Mouse (Mus musculus) large intestine, adult 2 months (tissue): ENCODE measurements around the gene Znfx1. TPM values are rescaled to one million over a fixed set of nuclear protein-coding genes. Genes with fewer than 3 reads are reported as not detected.

Experiments used
- DNase-seq: peaks from one replicate; pipeline ENCODE4 v3.0.0-alpha.2; 2012; ENCODE audit warnings: low read depth, low spot score
- WGBS: fragments of 180-500 bp; shearing (Covaris S2); methylation state at CpG from one replicate; pipeline ENCODE4 v1.1.7; 2018; 5-methylcytosine and 5-hydroxymethylcytosine counted together
- polyA plus RNA-seq: library from polyadenylated mRNA; depleted of rRNA; stranded (reverse); fragments of >200 nt; gene quantifications from 2 replicates; pipeline ENCODE4 v1.2.3, GENCODE M21; 2012; rRNA removed

The Znfx1 gene
- 28.5 and 40.7 TPM in 2 replicates for polyA plus RNA-seq

DNA sequence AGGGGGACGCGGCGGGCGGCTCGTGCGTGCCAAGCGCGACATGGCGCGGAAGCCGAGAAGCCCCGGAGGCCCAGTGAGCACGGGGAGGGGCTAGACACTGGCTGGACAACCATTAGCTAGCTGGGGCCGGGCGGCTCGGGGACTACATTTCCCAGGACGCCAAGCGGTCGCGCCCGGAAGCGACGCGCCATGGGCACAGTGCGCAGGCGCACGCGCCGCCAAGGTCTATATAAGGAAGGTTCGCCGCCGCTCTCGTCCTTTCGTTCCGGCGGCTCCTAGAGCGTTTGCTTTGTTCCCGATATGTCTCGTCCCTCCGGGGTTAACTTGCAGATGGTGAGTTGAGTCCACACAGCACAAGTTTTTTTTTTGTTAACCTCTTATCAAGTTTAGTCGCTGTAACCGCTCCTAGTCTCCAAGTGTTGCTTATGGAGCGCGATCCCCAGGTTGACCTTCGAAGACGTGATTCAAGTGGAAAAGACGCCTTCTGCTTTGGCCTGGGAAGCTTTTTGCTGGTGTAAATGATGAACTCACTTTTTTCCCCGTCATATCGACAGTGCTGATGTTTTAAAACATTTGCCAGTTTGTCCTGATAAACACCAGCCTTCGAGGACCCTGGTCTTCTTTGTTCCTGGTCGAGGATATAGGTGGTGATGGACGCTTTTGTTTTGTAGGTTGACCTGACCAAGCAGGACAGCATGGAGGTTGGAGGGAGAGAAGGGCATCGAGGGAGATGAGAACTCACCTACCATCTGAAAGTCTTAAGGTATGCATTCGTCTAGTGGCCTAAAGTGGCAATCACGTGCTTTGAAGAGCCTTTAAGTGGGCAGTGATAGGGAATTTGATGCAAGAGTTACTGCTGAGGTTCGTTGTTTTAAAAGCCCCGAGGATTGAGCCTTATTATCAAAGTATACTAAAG is at the start of gene Znfx1:
TSS of gene Znfx1 (minus strand) at position 51 of the 916 bp plus-strand sequence.
- DNase-seq: no peak
- WGBS: under 1% methylated on average over 57 of the region's 57 CpGs

DNA sequence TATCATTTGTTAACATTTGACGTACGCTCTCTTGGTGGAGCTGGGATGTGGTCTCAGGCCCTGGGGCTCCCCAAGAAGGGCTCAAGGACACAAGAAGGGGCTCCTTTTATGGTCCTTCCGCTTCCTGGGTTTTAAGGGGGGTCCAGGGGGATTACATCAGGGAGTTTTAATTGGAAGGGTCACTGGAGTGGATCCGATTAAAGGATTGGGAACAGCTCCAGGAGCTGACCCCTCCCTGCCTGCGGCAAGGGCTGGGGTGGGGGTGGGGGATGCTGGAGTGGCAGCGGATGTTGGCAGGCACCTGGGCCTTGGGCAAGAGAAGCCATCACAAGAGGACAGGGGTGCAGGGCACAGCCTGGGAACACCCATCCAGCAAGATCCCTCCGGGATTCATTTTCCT is 49.4 kb upstream of the Znfx1 start:
- DNase-seq: no peak
- WGBS: 57% methylated on average over 7 of the region's 7 CpGs

DNA sequence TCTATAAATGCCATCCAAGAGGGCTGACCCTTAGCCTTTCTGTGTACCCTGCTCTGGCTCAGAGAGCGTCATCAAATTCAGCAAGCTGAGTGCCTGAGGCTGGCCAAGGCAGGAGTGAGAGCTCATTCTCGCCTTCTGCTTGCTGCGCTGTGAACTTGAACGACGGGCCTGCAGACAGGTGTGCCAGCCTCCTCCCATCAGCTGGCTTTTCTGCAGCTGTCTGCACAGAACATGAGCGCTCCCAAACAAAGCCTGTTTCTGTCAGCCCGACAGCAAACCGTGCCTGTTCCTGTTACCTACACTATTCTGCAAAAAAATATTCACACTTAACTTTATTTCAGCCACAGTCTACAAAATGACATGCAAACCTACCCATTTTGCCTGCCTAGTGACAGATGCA is 46.7 kb upstream of the Znfx1 start:
- no peak for DNase-seq

DNA sequence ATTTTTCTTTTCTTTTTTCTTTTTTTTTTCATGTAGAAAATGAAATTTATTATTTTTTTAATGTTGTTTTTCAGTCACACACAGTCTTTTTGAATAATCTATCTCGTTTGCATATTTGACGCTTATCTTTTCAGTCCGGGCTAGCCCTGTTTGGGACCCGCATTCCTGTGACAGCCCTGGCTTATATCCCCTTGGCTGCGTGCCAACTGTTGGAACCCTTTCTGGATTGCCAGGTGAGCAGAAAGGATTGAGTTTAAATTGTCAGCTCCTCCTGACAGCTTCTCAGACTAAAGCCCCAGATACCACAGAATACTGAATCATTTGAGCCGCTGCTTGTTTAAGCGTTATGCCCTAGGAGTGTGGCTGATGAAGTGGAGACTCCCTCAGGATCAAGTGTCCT is 40.7 kb upstream of the Znfx1 start:
- no peak for DNase-seq

More for the DNA sequence above, 46.7 kb upstream of the Znfx1 start:
- WGBS: 74% methylated on average over 8 of the region's 8 CpGs

DNA sequence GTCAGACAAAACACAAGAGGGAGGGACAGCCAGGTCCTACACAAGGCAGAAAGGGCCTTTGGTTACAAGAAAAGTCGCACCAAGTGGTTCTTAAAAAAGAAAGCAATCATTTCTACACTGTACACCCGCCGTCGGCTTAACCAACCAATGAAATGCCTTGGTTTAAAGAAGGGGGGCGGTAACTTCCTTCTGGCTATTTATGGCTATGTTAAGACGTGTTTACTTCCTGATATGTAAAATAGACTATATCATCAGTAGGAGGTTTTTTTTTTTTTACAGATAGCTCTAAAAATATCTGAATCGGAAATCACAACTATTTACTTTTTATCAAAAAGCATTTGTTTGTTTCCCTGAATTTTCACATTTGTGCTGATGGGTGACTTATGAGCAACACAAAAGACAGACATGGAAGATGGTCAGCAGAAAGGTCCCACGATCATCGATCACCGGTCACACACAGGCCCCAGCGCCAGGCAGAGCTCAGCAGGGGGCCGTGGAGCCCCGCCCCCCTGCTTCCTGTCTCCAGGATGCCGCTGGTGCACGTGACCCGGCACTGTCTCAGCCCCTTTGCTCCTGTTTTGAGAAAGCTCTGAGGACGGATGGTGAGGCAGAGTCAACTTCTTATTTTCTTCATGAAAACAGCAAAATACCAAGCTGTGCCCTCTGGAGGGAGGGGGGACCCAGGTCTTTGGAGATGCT is 39.1 kb upstream of the Znfx1 start:
- no peak for DNase-seq
- WGBS: 54% methylated on average over 17 of the region's 17 CpGs

More for the DNA sequence above, 40.7 kb upstream of the Znfx1 start:
- 45% methylated on average over 7 of the region's 7 CpGs for WGBS

DNA sequence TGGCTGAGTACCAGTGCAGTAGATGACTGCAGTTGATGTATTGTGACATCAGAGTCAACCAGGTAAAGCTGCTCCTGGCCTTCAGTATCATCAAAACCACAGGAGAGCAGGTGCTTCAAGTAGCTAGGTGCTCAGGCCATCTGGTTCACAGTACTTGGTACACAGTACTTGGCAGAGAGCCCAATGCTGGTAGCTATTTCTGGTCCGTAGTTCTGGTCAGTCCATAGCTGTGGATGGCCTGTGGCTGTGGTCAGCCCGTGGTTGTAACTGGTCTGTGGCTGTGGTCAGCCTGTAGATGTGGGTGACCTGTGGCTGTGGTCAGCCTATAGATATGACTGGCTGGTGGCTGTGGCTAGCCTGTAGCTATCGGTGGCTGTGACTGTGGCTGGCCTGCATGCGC is 31.9 kb upstream of the Znfx1 start:
- WGBS: 71% methylated on average over 4 of the region's 4 CpGs
- DNase-seq: no peak

DNA sequence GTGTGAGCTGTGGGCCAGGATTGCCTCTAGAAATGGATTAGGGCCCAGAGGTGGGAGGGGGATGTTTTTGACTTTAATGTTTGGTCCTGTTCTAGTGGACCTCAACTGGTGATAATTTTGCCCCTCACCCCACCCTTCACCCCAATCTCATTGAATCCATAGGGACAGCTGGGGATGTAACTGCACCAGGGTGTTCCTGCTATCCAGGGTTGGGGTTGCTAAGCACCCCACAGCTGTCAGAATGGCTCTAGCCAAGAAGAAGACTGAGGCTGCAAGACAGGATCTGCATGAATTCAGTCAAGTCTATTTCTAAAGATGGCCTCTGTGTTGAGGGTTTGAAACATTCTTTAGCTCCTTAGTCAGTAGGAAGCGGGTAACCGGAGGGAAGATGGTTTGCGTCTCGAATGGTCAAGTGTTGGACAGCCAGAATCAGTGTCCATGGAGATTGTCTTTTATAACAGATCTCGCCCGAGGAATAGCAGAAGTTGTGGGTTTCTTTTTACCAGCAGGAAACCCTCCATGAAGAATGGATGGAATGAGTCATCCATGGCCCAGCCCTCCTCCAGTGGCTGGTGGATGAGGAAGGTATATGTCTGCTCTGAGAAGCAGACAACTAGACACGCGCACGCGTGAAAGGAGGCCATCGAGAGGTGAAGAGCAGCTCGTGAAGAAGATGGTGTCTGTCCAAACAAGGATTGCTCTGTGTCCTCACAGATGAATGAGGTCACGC is 30.5 kb upstream of the Znfx1 start:
- 70% methylated on average over 13 of the region's 13 CpGs for WGBS
- no peak for DNase-seq

DNA sequence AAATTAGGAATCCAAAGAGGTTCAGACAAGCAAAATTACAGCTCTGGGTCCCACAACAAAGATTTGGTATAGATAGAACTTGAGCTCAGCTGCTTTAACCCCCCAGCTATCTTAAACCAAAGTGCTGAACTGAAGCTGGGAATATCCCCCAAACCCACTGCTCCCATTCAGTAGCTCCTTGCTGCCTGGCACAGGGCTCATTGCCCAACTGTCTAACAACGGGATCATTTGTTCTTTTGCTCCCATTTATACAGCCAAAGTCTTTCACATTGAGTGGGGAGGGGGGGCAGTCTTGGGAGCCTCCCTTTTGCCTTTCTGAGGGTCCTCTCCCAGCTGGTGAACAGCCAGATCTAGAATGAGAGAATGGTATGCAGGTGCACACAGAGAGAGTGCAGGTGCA is 27.5 kb upstream of the Znfx1 start:
- 54% methylated on average over 1 of the region's 1 CpGs for WGBS
- DNase-seq: no peak

DNA sequence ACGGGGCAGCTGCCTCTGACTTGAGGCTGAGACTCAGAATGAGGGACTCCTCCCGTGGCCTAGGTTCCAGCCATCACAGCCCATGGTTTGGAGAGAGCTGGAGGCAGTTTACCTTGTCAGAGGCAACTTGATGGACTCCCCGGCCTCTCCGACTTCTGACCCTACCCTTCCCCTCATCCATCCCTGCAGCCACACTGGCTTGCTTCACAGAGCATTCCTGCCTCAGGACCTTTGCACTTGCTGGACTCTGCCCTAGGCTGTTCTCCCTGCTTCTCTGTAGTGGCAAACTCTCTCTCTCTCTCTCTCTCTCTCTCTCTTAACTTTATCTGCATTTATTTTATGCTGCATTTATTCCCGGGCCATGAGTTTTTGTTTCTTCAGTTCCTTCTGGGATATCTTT is 24.0 kb upstream of the Znfx1 start:
- 76% methylated on average over 5 of the region's 5 CpGs for WGBS
- no peak for DNase-seq

DNA sequence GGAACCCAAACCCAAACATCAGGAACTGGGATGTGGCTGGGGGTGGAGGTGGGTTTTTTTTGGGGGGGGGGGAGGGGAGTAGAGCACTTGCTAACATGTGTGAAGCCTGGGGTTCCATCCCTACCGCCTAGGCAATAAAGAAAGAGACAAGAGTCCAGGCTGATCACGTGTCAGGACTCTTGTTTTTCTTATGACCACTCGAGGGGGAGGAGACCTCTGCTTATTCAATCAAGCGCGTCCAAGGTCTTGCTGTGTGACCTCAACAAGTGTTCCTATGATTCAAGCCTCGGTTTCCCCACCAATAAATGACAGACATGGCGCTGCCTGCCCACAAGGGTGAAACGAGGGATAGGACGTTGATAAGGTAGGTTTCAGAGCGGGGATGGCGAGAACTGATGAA is 23.3 kb upstream of the Znfx1 start:
- no peak for DNase-seq
- WGBS: 49% methylated on average over 11 of the region's 11 CpGs

DNA sequence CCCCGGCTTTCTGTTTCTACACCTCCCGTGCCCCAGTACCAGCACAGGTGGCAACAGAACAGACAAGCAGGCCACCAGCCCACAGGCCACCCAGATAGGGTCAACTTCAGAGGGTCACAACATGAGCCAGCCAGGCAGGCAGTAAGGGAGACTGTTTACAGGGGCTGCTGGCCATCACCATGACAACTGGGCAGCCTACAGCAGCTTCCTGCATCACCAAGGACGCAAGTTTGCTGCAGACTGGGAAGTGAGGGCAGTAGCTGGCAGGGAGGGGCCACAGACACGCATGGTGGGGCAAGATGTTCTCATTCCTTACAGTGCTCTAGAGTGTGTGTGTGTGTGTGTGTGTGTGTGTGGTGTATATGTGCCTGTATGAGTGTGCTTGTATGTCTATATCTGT is 18.8 kb upstream of the Znfx1 start:
- 41% methylated on average over 4 of the region's 4 CpGs for WGBS

DNA sequence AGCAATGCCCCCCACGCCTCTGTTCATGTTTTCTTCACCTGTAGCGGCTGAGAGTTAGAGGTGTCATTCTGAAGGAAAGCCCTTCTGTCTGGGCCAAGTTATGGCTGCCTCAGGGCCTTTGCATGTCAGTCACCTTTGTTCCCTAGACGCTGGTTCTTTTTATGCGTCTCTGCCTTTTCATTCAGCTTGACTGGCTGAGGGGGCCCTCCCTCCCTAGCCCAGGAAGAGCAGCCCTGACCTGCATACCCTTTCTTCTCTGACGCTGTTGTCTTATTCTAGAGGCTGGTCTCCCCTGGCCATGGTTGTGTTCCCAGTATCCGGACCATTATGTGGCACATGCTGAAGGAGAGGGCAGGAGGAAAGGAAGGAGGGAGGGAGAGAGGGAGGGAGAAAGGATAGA is 18.3 kb upstream of the Znfx1 start:
- 51% methylated on average over 6 of the region's 6 CpGs for WGBS
- no peak for DNase-seq

More for the DNA sequence above, 18.8 kb upstream of the Znfx1 start:
- no peak for DNase-seq

DNA sequence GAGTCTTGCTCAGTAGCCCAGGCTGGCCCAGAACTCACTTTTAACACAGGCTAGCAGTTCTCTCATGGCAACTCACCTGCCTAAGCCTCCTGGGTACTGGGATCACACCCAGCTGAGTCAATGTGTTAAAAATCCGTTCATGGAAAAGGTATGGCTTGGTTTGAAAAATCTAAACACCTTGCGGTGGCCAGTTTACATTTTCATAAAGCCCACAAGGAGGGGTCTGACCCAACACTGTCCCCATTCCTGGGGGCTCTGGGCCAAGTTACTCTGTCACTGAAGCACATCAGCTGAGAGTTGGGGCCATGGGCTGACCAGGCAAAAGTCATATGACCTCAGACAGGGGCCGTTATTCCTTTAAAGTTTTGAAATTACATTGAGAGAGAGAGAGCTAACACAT is 17.6 kb upstream of the Znfx1 start:
- whole genome bisulfite sequencing: 64% methylated on average over 3 of the region's 3 CpGs

DNA sequence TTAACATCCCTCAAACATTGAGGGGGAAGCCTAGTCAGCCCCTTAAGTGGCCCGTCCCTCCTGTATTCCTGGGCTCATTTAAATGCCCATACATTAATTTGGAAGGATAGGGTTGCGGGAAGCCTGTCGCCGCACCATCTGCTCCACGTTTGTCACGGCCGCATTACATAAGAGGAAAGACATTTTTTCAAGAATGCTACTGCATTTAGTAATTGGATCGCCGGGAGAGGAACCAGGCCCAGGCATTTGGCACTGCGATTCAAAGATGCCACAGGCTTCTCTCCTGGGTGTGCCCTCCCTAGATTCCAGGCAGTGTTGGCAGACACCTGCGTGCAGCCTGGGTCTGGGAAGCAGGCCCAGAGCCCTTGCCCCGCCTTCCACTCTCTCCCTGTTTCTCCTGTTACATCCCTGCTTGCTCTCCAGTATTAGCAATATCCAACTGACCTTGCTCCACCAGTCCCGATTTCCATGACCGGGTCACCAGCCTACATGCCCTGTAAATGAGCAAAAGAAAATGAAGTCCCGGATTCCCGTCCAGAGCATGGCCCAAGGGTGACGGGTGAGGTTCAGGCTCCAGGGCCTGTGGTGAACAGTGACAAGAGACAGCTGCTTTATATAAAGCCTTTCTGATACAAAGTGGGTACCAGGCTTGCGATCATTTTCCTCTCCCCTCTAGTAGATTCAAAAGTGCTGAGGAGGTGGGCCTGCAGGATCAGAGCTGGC is 16.9 kb upstream of the Znfx1 start:
- no peak for DNase-seq
- 50% methylated on average over 18 of the region's 18 CpGs for WGBS

More for the DNA sequence above, 17.6 kb upstream of the Znfx1 start:
- DNase-seq: no peak

DNA sequence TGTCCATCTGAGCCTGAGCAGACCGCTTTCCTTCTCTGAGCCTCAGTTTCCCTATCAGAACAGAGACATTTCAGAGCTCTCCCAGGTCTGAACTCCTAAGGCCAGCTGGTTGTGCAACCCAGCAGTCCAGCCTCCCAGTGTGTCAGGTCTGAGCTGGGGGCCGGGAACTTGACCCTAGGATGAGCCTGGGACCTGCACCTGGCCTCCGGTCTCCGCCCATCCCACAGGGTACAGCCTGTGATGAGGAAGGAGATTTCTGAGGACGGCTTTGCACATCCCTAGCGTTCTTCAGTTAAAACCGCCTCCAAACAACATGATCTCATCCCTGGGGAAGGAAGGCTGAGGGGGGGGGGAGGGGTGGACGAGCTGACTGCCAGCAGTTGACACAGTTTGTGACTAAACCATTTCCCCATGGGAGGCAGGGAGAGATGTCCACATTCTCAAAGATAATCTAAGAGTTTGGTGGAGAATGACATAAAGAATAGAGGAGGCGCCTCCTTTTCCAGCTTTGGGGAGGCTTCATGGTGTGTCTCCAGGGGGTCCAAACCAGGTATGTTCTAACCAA is 16.2 kb upstream of the Znfx1 start:
- DNase-seq: no peak
- WGBS: 31% methylated on average over 9 of the region's 9 CpGs

DNA sequence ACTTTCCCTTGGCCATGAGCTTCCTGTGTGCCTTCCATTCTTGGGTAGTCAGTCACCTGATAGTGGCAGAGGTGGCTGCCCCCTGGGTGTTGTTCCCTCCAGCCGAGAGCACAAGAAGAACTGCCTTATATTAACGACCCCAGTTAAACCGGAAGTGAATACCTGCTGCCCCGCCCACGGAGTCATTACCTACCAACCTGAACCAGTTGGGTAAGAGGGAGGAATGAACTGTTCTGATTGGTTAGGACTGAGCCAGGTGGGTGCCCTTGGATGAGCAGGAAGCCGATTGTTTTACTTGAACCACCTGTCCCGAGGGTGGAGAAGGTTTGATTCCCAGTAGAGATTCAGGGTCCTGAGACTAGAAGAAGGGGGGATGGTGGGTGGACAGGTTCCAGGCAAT is 15.7 kb upstream of the Znfx1 start:
- DNase-seq: no peak
- 22% methylated on average over 7 of the region's 7 CpGs for WGBS

DNA sequence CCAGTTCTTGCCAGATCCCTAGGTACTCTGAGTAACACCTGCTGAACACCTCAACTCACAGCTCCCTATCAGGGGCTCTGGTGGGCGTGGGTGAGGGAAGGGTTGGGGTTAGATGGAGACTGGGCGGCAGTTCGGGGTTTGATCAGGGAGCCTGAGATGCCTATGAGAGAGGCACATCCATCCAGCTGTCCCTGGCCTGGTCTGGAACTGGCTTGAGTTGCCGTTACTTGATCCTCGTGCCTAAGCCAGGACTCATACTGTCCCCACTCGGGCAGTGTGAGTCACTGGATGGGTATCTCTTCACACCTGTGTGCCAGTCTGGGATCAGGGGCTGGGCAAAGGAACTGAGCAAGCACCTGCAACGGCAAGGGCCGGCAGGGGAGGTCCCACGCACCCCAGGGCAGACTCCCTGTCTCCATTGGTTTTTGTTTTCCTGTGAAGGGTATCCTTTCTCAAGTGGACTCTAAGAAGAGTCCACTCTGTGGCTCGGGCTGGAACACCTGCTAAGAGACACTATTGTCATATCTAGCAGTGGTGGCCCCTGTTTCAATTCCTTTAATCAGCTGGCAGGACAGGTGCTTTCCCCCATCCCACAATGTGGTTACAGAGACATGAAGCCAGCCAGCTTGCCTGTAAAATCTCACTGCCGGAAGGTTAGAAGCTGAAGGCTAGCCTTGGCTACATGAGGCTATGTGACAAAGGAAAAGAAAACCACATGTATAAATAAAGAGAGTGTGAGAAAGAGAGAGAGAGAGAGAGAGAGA is 14.6 kb upstream of the Znfx1 start:
- DNase-seq: no peak
- 86% methylated on average over 11 of the region's 11 CpGs for WGBS

DNA sequence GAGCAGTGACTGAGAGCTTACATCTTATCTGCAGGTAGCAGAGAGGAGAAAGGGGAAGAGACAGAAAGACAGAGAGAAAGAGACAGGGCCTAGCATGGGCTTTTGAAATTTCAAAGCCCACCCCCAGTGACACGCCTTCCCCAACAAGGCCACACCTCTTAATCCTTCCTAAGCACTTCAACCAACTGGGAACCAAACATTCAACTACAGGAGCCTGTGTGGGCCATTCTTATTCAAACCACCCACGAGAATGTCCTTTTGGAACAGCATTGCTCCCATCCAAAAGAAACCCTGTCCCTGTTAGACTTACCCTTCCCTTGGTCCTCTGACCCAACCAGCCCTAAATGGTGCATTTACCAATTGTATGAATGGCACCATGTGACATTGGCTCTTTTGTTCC is 13.9 kb upstream of the Znfx1 start:
- no peak for DNase-seq
- WGBS: 88% methylated on average over 2 of the region's 2 CpGs

DNA sequence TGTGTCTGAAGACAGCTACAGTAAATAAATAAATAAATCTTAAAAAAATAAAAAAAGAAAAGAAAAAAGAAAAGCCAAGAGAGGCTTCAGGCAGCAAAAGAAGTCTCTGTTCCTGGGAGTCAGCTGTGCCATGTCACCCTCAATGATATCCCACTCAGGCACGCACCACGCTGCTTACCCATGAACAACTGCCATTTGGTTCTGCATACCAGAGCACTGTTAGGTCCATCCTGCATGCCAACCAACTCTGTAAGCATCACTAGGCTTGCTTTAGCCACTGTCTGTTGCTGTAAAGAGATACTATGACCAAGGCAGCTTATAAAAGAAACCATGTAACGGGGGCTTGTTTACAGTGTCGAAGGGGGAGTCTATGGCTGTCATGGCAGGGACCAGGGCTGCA is 13.5 kb upstream of the Znfx1 start:
- DNase-seq: no peak
- WGBS: 95% methylated on average over 4 of the region's 4 CpGs
